Mouse (Mus musculus) heart, embryonic 14.5 days (tissue): ENCODE measurements around the gene Tent4a. TPM values are rescaled to one million over a fixed set of nuclear protein-coding genes. Genes with fewer than 3 reads are reported as not detected.

Source experiments
- ATAC-seq: fragments of 200-750 bp; cut with Nextera tagmentation; 2 replicates; pipeline ENCODE4 v1.8.0; 2017; ENCODE audit warnings: low read depth, moderate TSS enrichment; ENCODE audit not compliant: insufficient number of reproducible peaks, insufficient read depth, low FRiP score
- H3K27ac ChIP-seq, 2 experiments: fragments of 200-500 bp in 1 of 2; fragments of 300-500 bp in 1 of 2; sonication (generic) in 1 of 2; replicated peaks in 1 of 2; 2 replicates each; pipeline ENCODE4 v1.5.1; 2012 to 2014; ENCODE audit warnings: low read depth in 2 of 2, low read length in 2 of 2, control low read depth in 1 of 2, mild to moderate bottlenecking in 1 of 2, mixed read lengths in 1 of 2; ENCODE audit not compliant: control insufficient read depth in 1 of 2, insufficient read depth in 1 of 2
- H3K27me3 ChIP-seq: fragments of 300-500 bp; sonication (generic); 2 replicates; pipeline ENCODE4 v1.6.1; 2014; ENCODE audit warnings: mild to moderate bottlenecking, low read length, control low read depth; ENCODE audit not compliant: control insufficient read depth, insufficient read depth
- H3K36me3 ChIP-seq: fragments of 300-500 bp; sonication (generic); 2 replicates; pipeline ENCODE4 v1.6.1; 2014; ENCODE audit warnings: mild to moderate bottlenecking, control low read depth, low read length, mixed read lengths; ENCODE audit not compliant: control insufficient read depth, insufficient read depth
- H3K4me1 ChIP-seq, 2 experiments: fragments of 200-500 bp in 1 of 2; fragments of 300-500 bp in 1 of 2; sonication (generic) in 1 of 2; 2 replicates each; pipeline ENCODE4 v1.6.1; 2012 to 2014; ENCODE audit warnings: low read length in 2 of 2, control low read depth in 1 of 2, mixed read lengths in 1 of 2; ENCODE audit not compliant: control insufficient read depth in 2 of 2, insufficient read depth in 2 of 2
- H3K4me2 ChIP-seq: fragments of 300-500 bp; sonication (generic); 2 replicates; pipeline ENCODE4 v1.6.1; 2014; ENCODE audit warnings: mild to moderate bottlenecking, low read length
- H3K4me3 ChIP-seq, 2 experiments: fragments of 200-500 bp in 1 of 2; fragments of 300-500 bp in 1 of 2; sonication (generic) in 1 of 2; 2 replicates each; pipeline ENCODE4 v1.5.1; 2012 to 2014; ENCODE audit warnings: low read length in 2 of 2, mild to moderate bottlenecking in 2 of 2, control low read depth in 1 of 2, low read depth in 1 of 2, moderate library complexity in 1 of 2; ENCODE audit not compliant: control insufficient read depth in 1 of 2, insufficient read depth in 1 of 2
- H3K9ac ChIP-seq: fragments of 300-500 bp; sonication (generic); 2 replicates; pipeline ENCODE4 v1.6.1; 2014; ENCODE audit warnings: mild to moderate bottlenecking, low read length
- H3K9me3 ChIP-seq: fragments of 300-500 bp; sonication (generic); 2 replicates; pipeline ENCODE4 v1.6.1; 2016; ENCODE audit warnings: low read length, control low read depth; ENCODE audit not compliant: control insufficient read depth
- WGBS: fragments of 180-500 bp; shearing (Covaris S2); extraction: QIAGEN DNeasy Blood & Tissue Kit; methylation state at CpG from one replicate; pipeline ENCODE4 v1.1.7; 2014; 5-methylcytosine and 5-hydroxymethylcytosine counted together
- polyA plus RNA-seq: library from polyadenylated mRNA; unstranded; fragments of >200 nt; fragmentation: Nextera tagmentation; extraction: Ambion mirVana; gene quantifications from 2 replicates; pipeline ENCODE4 v1.2.1, GENCODE M21; 2014

The Tent4a gene
- polyA plus RNA-seq, 1 experiment from 2014 or later, result 5.6 TPM

DNA sequence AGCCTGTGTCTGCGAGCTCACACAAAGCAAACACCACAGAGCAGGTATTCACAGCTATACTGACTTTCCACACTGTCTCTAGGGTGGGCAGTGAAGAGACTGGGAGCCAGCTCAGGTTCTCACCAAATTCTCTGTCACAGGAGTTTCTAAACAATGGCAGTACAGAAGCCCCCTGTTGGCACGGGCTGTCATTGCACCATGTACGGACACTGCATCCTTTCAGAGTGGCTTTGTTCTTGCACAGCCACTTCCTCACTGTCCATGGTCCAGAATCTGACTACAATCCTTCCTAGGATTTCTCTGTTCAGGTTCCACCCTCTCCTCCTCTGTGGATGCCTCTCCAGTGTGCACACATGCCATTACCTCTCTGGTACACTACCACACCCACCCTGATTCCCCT, 10.6 kb upstream of the Tent4a start:
- no peak overlapping the region for H3K4me3 ChIP-seq
- no peaks in the 10 kb centered on the region for H3K27me3 ChIP-seq
- WGBS, result 43% methylated on average over 3 of the region's 3 CpGs
- no peaks in the 10 kb centered on the region for H3K36me3 ChIP-seq
- no peak overlapping the region for H3K4me2 ChIP-seq
- no peaks in the 10 kb centered on the region for H3K9me3 ChIP-seq
- no peak overlapping the region for H3K9ac ChIP-seq
- ATAC-seq, result no peak
- no peak overlapping the region for H3K27ac ChIP-seq
- peaks cover 27 to 46% of the 10 kb centered on the region in 2 experiments for H3K4me1 ChIP-seq

DNA sequence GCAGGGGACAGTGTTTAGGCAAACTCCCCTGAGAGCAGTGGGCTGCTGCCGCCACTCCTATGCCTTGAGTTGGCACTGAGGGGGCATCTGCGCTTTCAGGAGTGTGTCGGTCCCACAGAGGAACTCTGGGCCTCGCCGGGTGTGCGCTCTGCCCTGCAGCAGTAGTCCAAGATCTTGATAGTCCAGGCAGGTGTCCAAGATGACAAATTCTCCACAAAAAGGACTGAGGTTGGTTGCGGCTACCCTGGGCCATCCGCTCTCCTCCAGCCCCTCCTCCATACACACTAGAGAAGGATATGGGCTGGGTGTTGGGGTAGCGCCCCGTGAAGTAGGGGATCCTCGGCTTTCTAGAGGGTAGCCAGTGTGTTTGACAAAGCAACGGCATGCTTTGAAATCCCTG, 9.2 kb upstream of the Tent4a start:
- Histone ChIP-seq H3K9ac (peak overlapping the region; percentile 57), H3K9me3 (no peaks in the 10 kb centered on the region), H3K4me1 (peaks cover 38 to 59% of the 10 kb centered on the region in 2 experiments), H3K27ac (peak overlapping the region; percentile 78 to 94), H3K4me2 (peak overlapping the region; percentile 62), H3K27me3 (no peaks in the 10 kb centered on the region), H3K36me3 (no peaks in the 10 kb centered on the region), H3K4me3 (peak overlapping the region; percentile 15 to 17; a peak in 3 of 4 replicates)
- WGBS, result 38% methylated on average over 12 of the region's 12 CpGs
- ATAC-seq, result peak; percentile 42

DNA sequence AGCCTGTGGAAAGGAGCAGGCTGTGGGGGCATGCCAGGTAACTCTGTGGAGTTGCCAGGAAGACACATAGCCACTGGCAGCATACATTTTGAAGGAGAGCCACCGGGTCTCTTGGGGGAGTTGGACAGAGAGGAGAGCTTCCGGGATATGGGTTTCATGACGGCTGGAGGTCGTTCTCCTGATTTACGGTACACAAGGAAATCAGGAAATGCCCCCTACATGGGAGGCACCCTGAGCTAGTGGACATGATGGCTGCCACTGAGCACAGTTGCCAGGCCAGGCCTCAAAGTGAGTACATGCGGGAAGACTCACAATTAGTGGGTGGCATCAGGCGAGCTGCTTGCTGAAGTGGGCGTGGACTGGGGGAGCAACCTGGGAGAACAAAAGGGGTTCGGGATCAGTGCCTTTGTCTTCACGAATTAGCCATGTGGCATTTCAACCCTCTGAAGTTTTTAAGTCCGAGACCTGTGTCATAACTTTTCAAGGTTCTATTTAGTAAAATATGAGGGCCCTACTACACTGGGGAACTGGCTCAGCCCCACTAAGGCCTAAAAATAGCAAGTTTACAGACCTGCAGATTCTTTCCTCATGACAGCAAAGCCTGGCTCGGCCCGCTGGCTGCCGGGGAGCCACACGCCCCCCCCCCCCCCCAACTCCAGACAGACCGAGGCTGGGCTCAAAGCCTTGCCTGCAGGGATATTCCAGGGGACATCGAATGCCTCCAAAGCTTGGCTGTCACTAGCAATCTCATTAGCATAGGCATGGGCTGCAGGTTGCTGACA, 8.3 kb upstream of the Tent4a start:
- 35% methylated on average over 17 of the region's 17 CpGs for WGBS
- Histone ChIP-seq H3K36me3 (no peaks in the 10 kb centered on the region), H3K4me3 (peak overlapping the region in 1 of 2 experiments; percentile 17; a peak in 2 of 4 replicates), H3K27ac (peak overlapping the region; percentile 94 to 96), H3K9me3 (no peaks in the 10 kb centered on the region), H3K4me1 (peaks cover 40 to 67% of the 10 kb centered on the region in 2 experiments), H3K9ac (peak overlapping the region; percentile 57), H3K4me2 (peak overlapping the region; percentile 62), H3K27me3 (no peaks in the 10 kb centered on the region)
- ATAC-seq, result peak; percentile 66

DNA sequence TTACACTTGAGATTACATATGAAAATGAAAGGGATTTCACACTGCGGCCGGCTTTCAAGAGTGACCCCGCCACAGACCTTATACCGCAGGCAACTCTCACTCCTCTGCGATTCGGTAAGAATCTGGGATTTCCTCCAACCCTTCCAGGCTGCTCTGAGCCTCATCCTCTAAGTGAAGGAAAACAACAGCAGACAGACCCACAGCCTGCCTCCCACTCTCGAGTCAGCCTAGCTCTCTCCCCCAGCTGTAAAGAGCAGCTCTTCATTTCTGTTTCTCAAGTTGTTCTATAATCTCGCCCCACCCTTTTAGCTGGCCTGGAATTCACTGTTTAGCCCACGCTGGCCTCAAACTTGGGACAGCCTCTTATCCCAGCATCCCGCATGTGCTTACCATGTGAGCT, 7.4 kb upstream of the Tent4a start:
- H3K4me2 ChIP-seq, result peak overlapping the region; percentile 8; the same call in 1 of the 2 replicates
- H3K9ac ChIP-seq, result peak overlapping the region; percentile 44; the same call in 1 of the 2 replicates
- H3K4me3 ChIP-seq, result no peak overlapping the region
- peak overlapping the region; percentile 53 to 94 for H3K27ac ChIP-seq
- H3K9me3 ChIP-seq, result no peaks in the 10 kb centered on the region
- no peaks in the 10 kb centered on the region for H3K27me3 ChIP-seq
- no peak for ATAC-seq
- peaks cover 38 to 65% of the 10 kb centered on the region in 2 experiments for H3K4me1 ChIP-seq
- H3K36me3 ChIP-seq, result no peaks in the 10 kb centered on the region
- WGBS, result 56% methylated on average over 10 of the region's 10 CpGs

DNA sequence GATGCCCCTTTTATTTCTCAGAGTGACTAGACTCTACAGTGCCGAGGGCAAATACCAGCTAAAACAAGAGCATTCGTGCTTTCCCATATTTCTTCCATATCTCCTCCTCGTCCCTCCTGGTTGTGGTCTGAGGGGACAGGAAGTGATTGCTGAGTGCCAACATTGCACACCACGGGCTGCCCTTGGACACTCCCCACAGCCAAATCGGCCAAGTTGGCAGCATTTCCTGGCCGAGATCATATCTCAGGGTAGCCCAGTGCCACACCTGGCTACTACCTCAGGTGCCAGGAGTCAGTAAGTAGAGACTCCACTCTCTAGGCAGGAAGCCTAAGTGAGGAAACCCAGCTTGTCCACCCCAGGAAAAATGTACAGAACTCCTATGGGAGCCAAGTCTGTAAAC, 6.8 kb upstream of the Tent4a start:
- ATAC-seq, result no peak
- H3K27me3 ChIP-seq, result no peaks in the 10 kb centered on the region
- no peak overlapping the region for H3K4me3 ChIP-seq
- H3K27ac ChIP-seq, result peak overlapping the region; percentile 27 to 94; a peak in 2 of 4 replicates
- H3K4me2 ChIP-seq, result 0 out of 2 replicates have a peak overlapping the region, but pooled peaks have one; percentile 8
- peak overlapping the region; percentile 44; the same call in 1 of the 2 replicates for H3K9ac ChIP-seq
- H3K9me3 ChIP-seq, result no peaks in the 10 kb centered on the region
- H3K4me1 ChIP-seq, result peaks cover 38 to 65% of the 10 kb centered on the region in 2 experiments
- H3K36me3 ChIP-seq, result no peaks in the 10 kb centered on the region
- WGBS, result 49% methylated on average over 6 of the region's 6 CpGs

DNA sequence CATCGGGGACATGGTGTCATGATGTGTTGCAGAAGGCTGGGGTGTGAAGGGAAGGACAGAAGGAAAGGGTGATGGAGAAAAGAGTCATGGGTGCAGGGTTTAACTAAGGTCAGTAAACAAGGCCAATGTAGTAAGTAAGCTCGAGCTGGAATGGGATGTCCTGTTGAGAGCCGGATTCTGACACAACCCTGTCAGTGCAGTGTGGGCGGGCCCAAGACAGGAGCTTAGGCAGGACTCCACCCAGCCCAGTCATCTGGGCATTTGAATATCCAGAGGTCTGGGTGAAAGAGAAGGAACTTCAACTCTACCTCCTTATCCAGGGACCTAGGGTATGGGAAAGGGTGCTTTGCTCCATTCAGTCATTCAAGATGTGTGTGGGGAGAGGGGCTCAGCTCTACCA, 3.9 kb upstream of the Tent4a start:
- 16% methylated on average over 4 of the region's 4 CpGs for WGBS
- no peaks in the 10 kb centered on the region for H3K9me3 ChIP-seq
- H3K4me1 ChIP-seq, result peaks cover 30 to 61% of the 10 kb centered on the region in 2 experiments
- no peak overlapping the region for H3K4me3 ChIP-seq
- peak overlapping the region; percentile 15 to 41; a peak in 2 of 4 replicates for H3K27ac ChIP-seq
- H3K27me3 ChIP-seq, result no peaks in the 10 kb centered on the region
- H3K4me2 ChIP-seq, result no peak overlapping the region
- ATAC-seq, result no peak
- no peak overlapping the region; the same call in 1 of the 2 replicates for H3K9ac ChIP-seq
- no peaks in the 10 kb centered on the region for H3K36me3 ChIP-seq

DNA sequence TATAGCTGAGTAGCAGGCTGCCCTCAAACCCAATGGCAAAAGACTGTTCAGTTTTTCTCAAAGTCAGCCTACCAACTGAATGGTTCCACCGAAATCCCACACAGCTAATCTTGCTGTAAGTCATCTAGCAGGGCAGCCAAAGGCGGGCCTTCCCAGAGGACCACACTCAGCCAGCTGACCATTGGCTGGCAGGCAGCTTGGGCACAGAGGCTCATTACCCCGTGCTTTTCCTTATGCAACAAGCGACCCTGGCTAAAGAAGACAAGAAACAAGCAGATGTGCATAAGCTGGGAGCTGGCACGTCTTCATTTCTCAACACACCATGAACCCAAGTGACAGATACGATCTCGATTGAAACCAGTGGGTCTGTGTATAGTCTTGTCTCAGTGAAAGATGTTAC, 2.9 kb upstream of the Tent4a start:
- H3K27me3 ChIP-seq, result no peaks in the 10 kb centered on the region
- no peak overlapping the region for H3K9ac ChIP-seq
- no peak overlapping the region for H3K27ac ChIP-seq
- no peaks in the 10 kb centered on the region for H3K9me3 ChIP-seq
- H3K4me2 ChIP-seq, result no peak overlapping the region
- H3K4me1 ChIP-seq, result peaks cover 25 to 56% of the 10 kb centered on the region in 2 experiments
- no peak overlapping the region for H3K4me3 ChIP-seq
- WGBS, result 79% methylated on average over 7 of the region's 7 CpGs
- H3K36me3 ChIP-seq, result no peaks in the 10 kb centered on the region
- ATAC-seq, result no peak
